Mouse (Mus musculus): ENCODE results near the gene Tsga8.

Gene Tsga8

GRCm38 (mm10) chrX:83487598-83487997 is at the start of gene Tsga8:
Gene Tsga8, minus strand, starts transcription at chrX:83487924.
- DNase-seq, result no peak

Measured in kidney, postnatal 10 days (tissue).